Comparison of ENCODE assay signal across 15 mouse cellular contexts in genomic region chr15:79370281-79370843, GRCm38 (mm10). TPM values are rescaled to one million over a fixed set of nuclear protein-coding genes. Genes with fewer than 3 reads are reported as not detected.
DNase-seq lines count a peak whose midpoint lies in the region; ATAC-seq and TF ChIP-seq lines count a peak whose summit lies in the region.
"Had no signal": no experiment of that assay in that cellular context is flagged by ENCODE, and none has a peak within 500 bp of the region (broad histone marks: within the 10 kb centered on the region; RNA-seq: fewer than 3 reads in every experiment).

No protein-coding gene starts in this region.

- H3K9ac ChIP-seq in heart, postnatal 0 days (replicated peaks; ENCODE audit: low read depth, low read length): no peak overlapping the region
- no peak overlapping the region for H3K9ac ChIP-seq in heart, embryonic 12.5 days
- no peak overlapping the region for H3K9ac ChIP-seq in liver, embryonic 14.5 days (replicated peaks)
- H3K9ac ChIP-seq in liver, embryonic 12.5 days: no peak overlapping the region
- no peak overlapping the region for H3K9ac ChIP-seq in stomach, embryonic 14.5 days (replicated peaks; ENCODE audit: low read depth, low read length)
- H3K9ac ChIP-seq: embryonic facial prominence, embryonic 15.5 days; neural tube, embryonic 12.5 days had no signal

- H3K4me3 ChIP-seq in heart, postnatal 0 days (ENCODE audit: low read depth, low read length): no peak overlapping the region
- no peak overlapping the region for H3K4me3 ChIP-seq in heart, embryonic 12.5 days
- H3K4me3 ChIP-seq in liver, embryonic 14.5 days (ENCODE audit: insufficient read depth in 1 of 2, low read depth in 2 of 2, low read length in 2 of 2): no peak overlapping the region
- H3K4me3 ChIP-seq in liver, embryonic 12.5 days: no peak overlapping the region
- no peak overlapping the region for H3K4me3 ChIP-seq in stomach, embryonic 14.5 days (ENCODE audit: low read depth, low read length)
- H3K4me3 ChIP-seq: embryonic facial prominence, embryonic 15.5 days; neural tube, embryonic 12.5 days had no signal

- peaks cover 81% of the 10 kb centered on the region for H3K36me3 ChIP-seq in heart, postnatal 0 days (replicated peaks; ENCODE audit: control insufficient read depth, insufficient read depth, low read length)
- H3K36me3 ChIP-seq in heart, embryonic 12.5 days: peaks cover 86% of the 10 kb centered on the region
- H3K36me3 ChIP-seq in liver, embryonic 14.5 days (replicated peaks; ENCODE audit: control insufficient read depth, insufficient read depth, low read depth): no peaks in the 10 kb centered on the region
- H3K36me3 ChIP-seq in liver, embryonic 12.5 days: peaks cover 48% of the 10 kb centered on the region
- H3K36me3 ChIP-seq in stomach, embryonic 14.5 days (ENCODE audit: control insufficient read depth, insufficient read depth, low read length): peaks cover 40% of the 10 kb centered on the region

- no peak for DNase-seq in heart, postnatal 0 days (ENCODE audit: low spot score)
- no peak for DNase-seq in liver, embryonic 14.5 days (ENCODE audit: low read depth in 3 of 3, low spot score in 3 of 3)
- no peak for DNase-seq in cerebellum, adult 9-10 months
- DNase-seq in frontal cortex, postnatal 36 days (ENCODE audit: low spot score in 2 of 2): no peak
- DNase-seq: adrenal gland, adult 2 months; cerebellum, adult 2 months; kidney, postnatal 25 days had no signal

- no peaks in the 10 kb centered on the region for H3K27me3 ChIP-seq in heart, postnatal 0 days (ENCODE audit: control insufficient read depth, insufficient read depth, low read length)
- H3K27me3 ChIP-seq in heart, embryonic 12.5 days (replicated peaks): no peaks in the 10 kb centered on the region
- H3K27me3 ChIP-seq in liver, embryonic 14.5 days (ENCODE audit: control insufficient read depth, insufficient read depth, low read length): no peaks in the 10 kb centered on the region
- no peaks in the 10 kb centered on the region for H3K27me3 ChIP-seq in liver, embryonic 12.5 days (replicated peaks)
- H3K27me3 ChIP-seq in stomach, embryonic 14.5 days (ENCODE audit: control insufficient read depth, insufficient read depth, low read length): no peaks in the 10 kb centered on the region
- H3K27me3 ChIP-seq: embryonic facial prominence, embryonic 15.5 days; neural tube, embryonic 12.5 days had no signal

- peak overlapping the region; percentile 88 for H3K27ac ChIP-seq in heart, postnatal 0 days (ENCODE audit: low read depth)
- no peak overlapping the region for H3K27ac ChIP-seq in heart, embryonic 12.5 days (ENCODE audit: poor library complexity, severe bottlenecking)
- no peak overlapping the region for H3K27ac ChIP-seq in liver, embryonic 14.5 days
- no peak overlapping the region for H3K27ac ChIP-seq in liver, embryonic 12.5 days
- peak overlapping the region; percentile 49; the same call in 1 of the 2 replicates for H3K27ac ChIP-seq in stomach, embryonic 14.5 days (ENCODE audit: low read length)
- H3K27ac ChIP-seq: embryonic facial prominence, embryonic 15.5 days; neural tube, embryonic 12.5 days had no signal

- H3K9me3 ChIP-seq in heart, postnatal 0 days (replicated peaks; ENCODE audit: control insufficient read depth, low read length): no peaks in the 10 kb centered on the region
- no peaks in the 10 kb centered on the region for H3K9me3 ChIP-seq in heart, embryonic 12.5 days (replicated peaks)
- no peaks in the 10 kb centered on the region for H3K9me3 ChIP-seq in liver, embryonic 14.5 days (ENCODE audit: control insufficient read depth, low read length)
- no peaks in the 10 kb centered on the region for H3K9me3 ChIP-seq in liver, embryonic 12.5 days (replicated peaks)
- no peaks in the 10 kb centered on the region for H3K9me3 ChIP-seq in stomach, embryonic 14.5 days (ENCODE audit: control insufficient read depth, low read depth, low read length)
- H3K9me3 ChIP-seq: embryonic facial prominence, embryonic 15.5 days; G1E; neural tube, embryonic 12.5 days had no signal

- no peak for ATAC-seq in heart, postnatal 0 days (ENCODE audit: insufficient read depth, low read depth)
- no peak for ATAC-seq in heart, embryonic 12.5 days (ENCODE audit: insufficient number of reproducible peaks, low FRiP score)
- ATAC-seq in liver, embryonic 14.5 days (ENCODE audit: insufficient read depth): peak; percentile 29; the same call in 1 of the 2 replicates
- no peak for ATAC-seq in liver, embryonic 12.5 days
- ATAC-seq in hematopoietic stem cell, adult 5-6 weeks (replicated peaks in 1 of 2; ENCODE audit: insufficient read depth in 1 of 2, low FRiP score in 2 of 2, low TSS enrichment in 1 of 2, low read depth in 1 of 2, poor library complexity in 2 of 2, severe bottlenecking in 2 of 2): peak; percentile 27 to 47; a peak in 1 of 4 replicates
- no peak for ATAC-seq in stomach, embryonic 14.5 days (ENCODE audit: insufficient number of reproducible peaks, insufficient read depth, low FRiP score, low read depth)

- no peak overlapping the region for H3K4me2 ChIP-seq in heart, postnatal 0 days (ENCODE audit: low read depth, low read length)
- H3K4me2 ChIP-seq in heart, embryonic 12.5 days: no peak overlapping the region
- no peak overlapping the region for H3K4me2 ChIP-seq in liver, embryonic 14.5 days (ENCODE audit: low read depth)
- no peak overlapping the region for H3K4me2 ChIP-seq in liver, embryonic 12.5 days
- H3K4me2 ChIP-seq in stomach, embryonic 14.5 days (replicated peaks; ENCODE audit: low read depth, low read length): no peak overlapping the region
- H3K4me2 ChIP-seq: embryonic facial prominence, embryonic 15.5 days; heart, embryonic 11.5 days; neural tube, embryonic 12.5 days had no signal

- TF ChIP-seq EP300 in heart, postnatal 0 days (IDR thresholded peaks at IDR 0.05; ENCODE audit: low read depth): no peak
- TF ChIP-seq EP300 in liver, embryonic 14.5 days (IDR thresholded peaks at IDR 0.05; ENCODE audit: low read depth): no peak

- H3K4me1 ChIP-seq in heart, postnatal 0 days (ENCODE audit: control insufficient read depth, insufficient read depth): 0 out of 2 replicates have a peak, but pooled peaks cover 3% of the 10 kb centered on the region
- peaks cover 27% of the 10 kb centered on the region for H3K4me1 ChIP-seq in heart, embryonic 12.5 days (replicated peaks)
- H3K4me1 ChIP-seq in liver, embryonic 14.5 days (replicated peaks; ENCODE audit: control insufficient read depth in 2 of 2, insufficient read depth in 2 of 2, low read length in 1 of 2): no peaks in the 10 kb centered on the region; a peak in 1 of 4 replicates
- H3K4me1 ChIP-seq in liver, embryonic 12.5 days: peaks cover 26% of the 10 kb centered on the region
- H3K4me1 ChIP-seq in stomach, embryonic 14.5 days (ENCODE audit: control insufficient read depth, insufficient read depth, low read length): peaks cover 33% of the 10 kb centered on the region

- 78% methylated on average over 7 of the region's 7 CpGs for WGBS in heart, postnatal 0 days
- WGBS in heart, embryonic 12.5 days: 71% methylated on average over 7 of the region's 7 CpGs
- 72% methylated on average over 7 of the region's 7 CpGs for WGBS in liver, embryonic 14.5 days (ENCODE audit: insufficient replicate concordance)
- WGBS in liver, embryonic 12.5 days (ENCODE audit: insufficient replicate concordance): 72% methylated on average over 7 of the region's 7 CpGs
- WGBS in stomach, embryonic 14.5 days: 75% methylated on average over 7 of the region's 7 CpGs

- TF ChIP-seq CTCF in heart, postnatal 0 days (IDR thresholded peaks at IDR 0.05; ENCODE audit: low read depth): no peak
- no peak for TF ChIP-seq CTCF in liver, embryonic 14.5 days (IDR thresholded peaks at IDR 0.05; ENCODE audit: low read depth)

RNA-seq across cellular contexts. Expression of gene Maff, which starts 23.9 kb away (rescaled TPM):
- 12.9 and 19.4 TPM in 2 replicates for total RNA-seq in heart, postnatal 0 days (2014; rRNA removed; ENCODE audit: low replicate concordance)
- 1.8 and 2.9 TPM in 2 replicates for polyA plus RNA-seq in heart, postnatal 0 days (2015; fragmentation: Nextera tagmentation; extraction: Ambion mirVana)
- polyA plus RNA-seq in heart, embryonic 12.5 days (2016; fragmentation: Nextera tagmentation; extraction: Ambion mirVana): 1.9 and 2.6 TPM in 2 replicates
- polyA plus RNA-seq in liver, embryonic 14.5 days (2012; rRNA removed): 1.8 TPM in 2 replicates
- polyA plus RNA-seq in liver, embryonic 14.5 days (2014; fragmentation: Nextera tagmentation; extraction: Ambion mirVana): 0.80 and 1.1 TPM in 2 replicates
- polyA plus RNA-seq in liver, embryonic 12.5 days (2016; fragmentation: Nextera tagmentation; extraction: Ambion mirVana): 1.1 and 2.8 TPM in 2 replicates
- total RNA-seq in hematopoietic stem cell, adult 5-6 weeks (2017): 12.3 and 31.4 TPM in 2 replicates
- 4.2 and 6.1 TPM in 2 replicates for polyA plus RNA-seq in stomach, embryonic 14.5 days (2014; fragmentation: Nextera tagmentation; extraction: Ambion mirVana)

RNA-seq across cellular contexts. Expression of gene Tmem184b, which starts 33.0 kb away (rescaled TPM):
- total RNA-seq in heart, postnatal 0 days (2014; rRNA removed; ENCODE audit: low replicate concordance): 70.6 and 111 TPM in 2 replicates
- 31.8 and 32.7 TPM in 2 replicates for polyA plus RNA-seq in heart, postnatal 0 days (2015; fragmentation: Nextera tagmentation; extraction: Ambion mirVana)
- polyA plus RNA-seq in heart, embryonic 12.5 days (2016; fragmentation: Nextera tagmentation; extraction: Ambion mirVana): 77.2 and 82.3 TPM in 2 replicates
- polyA plus RNA-seq in liver, embryonic 14.5 days (2012; rRNA removed): 7.2 and 10.3 TPM in 2 replicates
- polyA plus RNA-seq in liver, embryonic 14.5 days (2014; fragmentation: Nextera tagmentation; extraction: Ambion mirVana): 5.7 and 8.6 TPM in 2 replicates
- polyA plus RNA-seq in liver, embryonic 12.5 days (2016; fragmentation: Nextera tagmentation; extraction: Ambion mirVana): 16.4 and 19.0 TPM in 2 replicates
- total RNA-seq in hematopoietic stem cell, adult 5-6 weeks (2017): 3.5 and 6.5 TPM in 2 replicates
- 51.2 and 64.3 TPM in 2 replicates for polyA plus RNA-seq in stomach, embryonic 14.5 days (2014; fragmentation: Nextera tagmentation; extraction: Ambion mirVana)

RNA-seq across cellular contexts. Expression of gene Pla2g6, which starts 42.2 kb away (rescaled TPM):
- 14.1 and 20.3 TPM in 2 replicates for total RNA-seq in heart, postnatal 0 days (2014; rRNA removed; ENCODE audit: low replicate concordance)
- polyA plus RNA-seq in heart, postnatal 0 days (2015; fragmentation: Nextera tagmentation; extraction: Ambion mirVana): 7.1 and 7.9 TPM in 2 replicates
- polyA plus RNA-seq in heart, embryonic 12.5 days (2016; fragmentation: Nextera tagmentation; extraction: Ambion mirVana): 12.1 and 14.4 TPM in 2 replicates
- 10.5 and 11.8 TPM in 2 replicates for polyA plus RNA-seq in liver, embryonic 14.5 days (2012; rRNA removed)
- 7.9 and 9.9 TPM in 2 replicates for polyA plus RNA-seq in liver, embryonic 14.5 days (2014; fragmentation: Nextera tagmentation; extraction: Ambion mirVana)
- 16.8 and 17.3 TPM in 2 replicates for polyA plus RNA-seq in liver, embryonic 12.5 days (2016; fragmentation: Nextera tagmentation; extraction: Ambion mirVana)
- 7.4 and 10.2 TPM in 2 replicates for total RNA-seq in hematopoietic stem cell, adult 5-6 weeks (2017)
- polyA plus RNA-seq in stomach, embryonic 14.5 days (2014; fragmentation: Nextera tagmentation; extraction: Ambion mirVana): 16.6 and 17.4 TPM in 2 replicates

Comparison
In these comparisons a context has a peak if more than half of its experiments do, and no peak if none do; other contexts are left out.
1. ATAC-seq: peak in liver, embryonic 14.5 days (single experiment) and hematopoietic stem cell, adult 5-6 weeks (2 of 2); none in heart, postnatal 0 days (single experiment), heart, embryonic 12.5 days (single experiment), liver, embryonic 12.5 days (single experiment) and stomach, embryonic 14.5 days (single experiment).
2. H3K27ac ChIP-seq: peak in heart, postnatal 0 days (single experiment) and stomach, embryonic 14.5 days (single experiment); none in heart, embryonic 12.5 days (single experiment), liver, embryonic 14.5 days (single experiment) and liver, embryonic 12.5 days (single experiment).